Mouse (Mus musculus): ENCODE measurements around the gene Fndc9. TPM values are rescaled to one million over a fixed set of nuclear protein-coding genes. Genes with fewer than 3 reads are reported as not detected.

Fndc9 gene
- polyA plus RNA-seq, 1 experiment from 2014 or later = 0.09 TPM

- no peak overlapping the region for H3K4me3 ChIP-seq
- no peaks in the 10 kb centered on the region for H3K9me3 ChIP-seq (replicated peaks)
- H3K9ac ChIP-seq = no peak overlapping the region
- H3K4me2 ChIP-seq = no peak overlapping the region
- no peak overlapping the region for H3K27ac ChIP-seq (ENCODE audit: poor library complexity, severe bottlenecking)
- H3K36me3 ChIP-seq = no peaks in the 10 kb centered on the region
- no peak for ATAC-seq (ENCODE audit: insufficient number of reproducible peaks, low FRiP score)
- no peaks in the 10 kb centered on the region for H3K27me3 ChIP-seq (replicated peaks)
- 82% methylated on average over 8 of the region's 8 CpGs for WGBS
- no peaks in the 10 kb centered on the region for H3K4me1 ChIP-seq (replicated peaks)
Measured at GRCm38 (mm10) chr11:46276168-46276567, 40.8 kb downstream of the Fndc9 start.

- ATAC-seq (ENCODE audit: insufficient number of reproducible peaks, low FRiP score) = no peak
- Histone ChIP-seq H3K4me3 (no peak overlapping the region), H3K9ac (no peak overlapping the region), H3K9me3 (replicated peaks) (no peaks in the 10 kb centered on the region), H3K4me2 (no peak overlapping the region), H3K36me3 (no peaks in the 10 kb centered on the region), H3K4me1 (replicated peaks) (no peaks in the 10 kb centered on the region), H3K27me3 (replicated peaks) (no peaks in the 10 kb centered on the region), H3K27ac (ENCODE audit: poor library complexity, severe bottlenecking) (no peak overlapping the region)
- 42% methylated on average over 5 of the region's 5 CpGs for WGBS
Measured at GRCm38 (mm10) chr11:46276778-46277177, 41.4 kb downstream of the Fndc9 start.

GRCm38 (mm10) chr11:46278140-46278539 lies 42.8 kb downstream of the Fndc9 start:
- 75% methylated on average over 5 of the region's 5 CpGs for whole genome bisulfite sequencing
- Histone ChIP-seq H3K27me3 (replicated peaks) (no peaks in the 10 kb centered on the region), H3K36me3 (no peaks in the 10 kb centered on the region), H3K4me3 (no peak overlapping the region), H3K9ac (no peak overlapping the region), H3K27ac (ENCODE audit: poor library complexity, severe bottlenecking) (no peak overlapping the region), H3K4me2 (no peak overlapping the region), H3K9me3 (replicated peaks) (no peaks in the 10 kb centered on the region), H3K4me1 (replicated peaks) (no peaks in the 10 kb centered on the region)
- ATAC-seq (ENCODE audit: insufficient number of reproducible peaks, low FRiP score) = no peak

- no peaks in the 10 kb centered on the region for H3K27me3 ChIP-seq (replicated peaks)
- H3K27ac ChIP-seq (ENCODE audit: poor library complexity, severe bottlenecking) = no peak overlapping the region
- H3K9me3 ChIP-seq (replicated peaks) = no peaks in the 10 kb centered on the region
- no peaks in the 10 kb centered on the region for H3K4me1 ChIP-seq (replicated peaks)
- no peak overlapping the region for H3K9ac ChIP-seq
- WGBS = 89% methylated on average over 12 of the region's 12 CpGs
- no peak overlapping the region for H3K4me3 ChIP-seq
- no peak for ATAC-seq (ENCODE audit: insufficient number of reproducible peaks, low FRiP score)
- H3K36me3 ChIP-seq = no peaks in the 10 kb centered on the region
- no peak overlapping the region for H3K4me2 ChIP-seq
Measured at GRCm38 (mm10) chr11:46278709-46279108, 43.4 kb downstream of the Fndc9 start.

- 80% methylated on average over 5 of the region's 5 CpGs for WGBS
- no peaks in the 10 kb centered on the region for H3K36me3 ChIP-seq
Measured at GRCm38 (mm10) chr11:46282612-46283011, 47.3 kb downstream of the Fndc9 start.

GRCm38 (mm10) chr11:46283800-46284199 lies 48.5 kb downstream of the Fndc9 start:
- no peak for ATAC-seq (ENCODE audit: insufficient number of reproducible peaks, low FRiP score)
- WGBS = 88% methylated on average over 6 of the region's 6 CpGs
- Histone ChIP-seq H3K36me3 (no peaks in the 10 kb centered on the region), H3K27ac (ENCODE audit: poor library complexity, severe bottlenecking) (no peak overlapping the region), H3K9me3 (replicated peaks) (no peaks in the 10 kb centered on the region), H3K4me2 (no peak overlapping the region), H3K27me3 (replicated peaks) (no peaks in the 10 kb centered on the region), H3K4me1 (replicated peaks) (no peaks in the 10 kb centered on the region), H3K4me3 (no peak overlapping the region), H3K9ac (no peak overlapping the region)

More at GRCm38 (mm10) chr11:46282612-46283011, 47.3 kb downstream of the Fndc9 start:
- Histone ChIP-seq H3K27me3 (replicated peaks) (no peaks in the 10 kb centered on the region), H3K4me2 (no peak overlapping the region), H3K9me3 (replicated peaks) (no peaks in the 10 kb centered on the region), H3K4me3 (no peak overlapping the region), H3K4me1 (replicated peaks) (no peaks in the 10 kb centered on the region), H3K9ac (no peak overlapping the region), H3K27ac (ENCODE audit: poor library complexity, severe bottlenecking) (no peak overlapping the region)
- ATAC-seq (ENCODE audit: insufficient number of reproducible peaks, low FRiP score) = no peak

- Histone ChIP-seq H3K4me2 (no peak overlapping the region), H3K36me3 (0 out of 2 replicates have a peak, but pooled peaks cover 4% of the 10 kb centered on the region), H3K9me3 (replicated peaks) (no peaks in the 10 kb centered on the region), H3K4me3 (no peak overlapping the region), H3K27me3 (replicated peaks) (no peaks in the 10 kb centered on the region), H3K4me1 (replicated peaks) (no peaks in the 10 kb centered on the region), H3K9ac (no peak overlapping the region), H3K27ac (ENCODE audit: poor library complexity, severe bottlenecking) (no peak overlapping the region)
- ATAC-seq (ENCODE audit: insufficient number of reproducible peaks, low FRiP score) = no peak
- 61% methylated on average over 6 of the region's 6 CpGs for WGBS
Measured at GRCm38 (mm10) chr11:46286803-46287202, 51.5 kb downstream of the Fndc9 start.

- H3K9me3 ChIP-seq (replicated peaks) = no peaks in the 10 kb centered on the region
- no peak overlapping the region for H3K27ac ChIP-seq (ENCODE audit: poor library complexity, severe bottlenecking)
- H3K9ac ChIP-seq = no peak overlapping the region
- H3K4me1 ChIP-seq (replicated peaks) = no peaks in the 10 kb centered on the region
- H3K4me3 ChIP-seq = no peak overlapping the region
- ATAC-seq (ENCODE audit: insufficient number of reproducible peaks, low FRiP score) = no peak
- no peak overlapping the region for H3K4me2 ChIP-seq
- H3K36me3 ChIP-seq = 0 out of 2 replicates have a peak, but pooled peaks cover 4% of the 10 kb centered on the region
- WGBS = 59% methylated on average over 5 of the region's 5 CpGs
- H3K27me3 ChIP-seq (replicated peaks) = no peaks in the 10 kb centered on the region
Measured at GRCm38 (mm10) chr11:46288091-46288490, 52.8 kb downstream of the Fndc9 start.

GRCm38 (mm10) chr11:46289022-46289421 lies 53.7 kb downstream of the Fndc9 start:
- Histone ChIP-seq H3K4me3 (no peak overlapping the region), H3K27me3 (replicated peaks) (no peaks in the 10 kb centered on the region), H3K27ac (ENCODE audit: poor library complexity, severe bottlenecking) (no peak overlapping the region), H3K9me3 (replicated peaks) (no peaks in the 10 kb centered on the region), H3K36me3 (0 out of 2 replicates have a peak, but pooled peaks cover 4% of the 10 kb centered on the region), H3K4me1 (replicated peaks) (no peaks in the 10 kb centered on the region), H3K4me2 (no peak overlapping the region), H3K9ac (no peak overlapping the region)
- 84% methylated on average over 4 of the region's 4 CpGs for WGBS
- no peak for ATAC-seq (ENCODE audit: insufficient number of reproducible peaks, low FRiP score)

Other genes starting within 250 kb of the Fndc9 start
- 3.4 and 4.0 TPM in 2 replicates for gene Gm12166, start 183.2 kb upstream of the Fndc9 start, polyA plus RNA-seq (2016; fragmentation: Nextera tagmentation; extraction: Ambion mirVana)
- 44.2 and 48.3 TPM in 2 replicates for gene Adam19, start 179.5 kb upstream of the Fndc9 start, polyA plus RNA-seq (2016; fragmentation: Nextera tagmentation; extraction: Ambion mirVana)
- 21.7 and 22.9 TPM in 2 replicates for gene Nipal4, start 69.0 kb upstream of the Fndc9 start, polyA plus RNA-seq (2016; fragmentation: Nextera tagmentation; extraction: Ambion mirVana)
- gene Cyfip2, start 77.3 kb downstream of the Fndc9 start, polyA plus RNA-seq (2016; fragmentation: Nextera tagmentation; extraction: Ambion mirVana) = 6.2 and 6.5 TPM in 2 replicates
- not detected in 2 replicates for gene Itk, start 154.0 kb downstream of the Fndc9 start, polyA plus RNA-seq (2016; fragmentation: Nextera tagmentation; extraction: Ambion mirVana)
- not detected in 2 replicates for gene Fam71b, start 161.0 kb downstream of the Fndc9 start, polyA plus RNA-seq (2016; fragmentation: Nextera tagmentation; extraction: Ambion mirVana)
- 54.9 and 56.8 TPM in 2 replicates for gene Med7, start 201.4 kb downstream of the Fndc9 start, polyA plus RNA-seq (2016; fragmentation: Nextera tagmentation; extraction: Ambion mirVana)
- 0.10 and 0.19 TPM in 2 replicates for gene Havcr2, start 219.4 kb downstream of the Fndc9 start, polyA plus RNA-seq (2016; fragmentation: Nextera tagmentation; extraction: Ambion mirVana)